Mouse (Mus musculus) CH12.LX (cell line): ENCODE results near the gene Wwp2. TPM values are rescaled to one million over a fixed set of nuclear protein-coding genes. Genes with fewer than 3 reads are reported as not detected.

Experiments used
- DNase-seq: peaks from one replicate; pipeline ENCODE4 v3.0.0-alpha.2; 2013; ENCODE audit errors: extremely low read depth
- H3K27ac ChIP-seq: 2 replicates; pipeline ENCODE4 v1.5.1; 2012; ENCODE audit warnings: low read depth, mild to moderate bottlenecking, control low read depth, moderate library complexity; ENCODE audit not compliant: insufficient read depth
- H3K27me3 ChIP-seq: replicated peaks from 2 replicates; pipeline ENCODE3; 2012; ENCODE audit warnings: inconsistent platforms
- H3K36me3 ChIP-seq, 2 experiments: replicated peaks in 1 of 2; 2 replicates each; pipeline versions ENCODE3 to v1.6.1; 2012; ENCODE audit warnings: inconsistent platforms in 1 of 2, low read length in 1 of 2, mild to moderate bottlenecking in 1 of 2, mixed read lengths in 1 of 2, moderate library complexity in 1 of 2; ENCODE audit not compliant: control insufficient read depth in 1 of 2, insufficient read depth in 1 of 2
- H3K4me1 ChIP-seq, 2 experiments: 2 replicates each; pipeline ENCODE4 v1.6.1; 2012; ENCODE audit warnings: inconsistent platforms in 1 of 2, moderate library complexity in 1 of 2; ENCODE audit not compliant: insufficient read depth in 2 of 2, control insufficient read depth in 1 of 2
- H3K4me2 ChIP-seq: 2 replicates; pipeline ENCODE4 v1.6.1; 2012; ENCODE audit warnings: low read depth, mild to moderate bottlenecking, control low read depth; ENCODE audit not compliant: poor library complexity, insufficient read depth, severe bottlenecking
- H3K4me3 ChIP-seq, 3 experiments: fragments of 150-350 bp in 1 of 3; sonication (generic) in 1 of 3; replicated peaks in 1 of 3; 2 replicates each; pipeline versions ENCODE3 to v1.5.1; 2011 to 2012; ENCODE audit warnings: low read depth in 2 of 3, low read length in 2 of 3, mild to moderate bottlenecking in 2 of 3, moderate library complexity in 2 of 3, control low read depth in 1 of 3, improper control_type of control experiment in 1 of 3, inconsistent platforms in 1 of 3, mixed read lengths in 1 of 3; ENCODE audit not compliant: poor library complexity in 1 of 3
- H3K79me2 ChIP-seq: replicated peaks from 2 replicates; pipeline ENCODE4 v1.6.1; 2012; ENCODE audit warnings: mild to moderate bottlenecking, moderate library complexity; ENCODE audit not compliant: control insufficient read depth, poor library complexity, insufficient read depth, severe bottlenecking; ENCODE audit errors: extremely low read depth
- H3K9ac ChIP-seq: 2 replicates; pipeline ENCODE4 v1.6.1; 2012; ENCODE audit warnings: low read depth, mild to moderate bottlenecking, control low read depth, moderate library complexity; ENCODE audit not compliant: insufficient read depth
- H3K9me3 ChIP-seq: replicated peaks from 2 replicates; pipeline ENCODE3; 2012; ENCODE audit warnings: low read length, inconsistent platforms, mixed read lengths
- CHD1 ChIP-seq: IDR thresholded peaks from 2 replicates; pipeline ENCODE4 v1.6.1; 2012; ENCODE audit warnings: low read depth, low read length, improper control_type of control experiment, inconsistent platforms
- CHD2 ChIP-seq: IDR thresholded peaks from 2 replicates; pipeline ENCODE4 v1.6.1; 2011; ENCODE audit warnings: low read length, improper control_type of control experiment
- CTCF ChIP-seq, 2 experiments: IDR thresholded peaks in 1 of 2; conservative IDR thresholded peaks in 1 of 2; 2 replicates each; pipeline ENCODE4 v1.5.1; 2011 to 2012; ENCODE audit warnings: low read depth in 2 of 2, low read length in 2 of 2, improper control_type of control experiment in 1 of 2, inconsistent platforms in 1 of 2, mild to moderate bottlenecking in 1 of 2, moderate library complexity in 1 of 2
- E2F4 ChIP-seq: IDR thresholded peaks from 2 replicates; pipeline ENCODE4 v1.6.1; 2011; ENCODE audit warnings: low read depth, low read length, improper control_type of control experiment; ENCODE audit not compliant: insufficient replicate concordance
- ELF1 ChIP-seq: IDR thresholded peaks from 2 replicates; pipeline ENCODE4 v1.6.1; 2014; ENCODE audit warnings: low read depth, mild to moderate bottlenecking, inconsistent platforms, low read length, improper control_type of control experiment
- EP300 ChIP-seq: IDR thresholded peaks from 2 replicates; pipeline ENCODE4 v1.6.1; 2011; ENCODE audit warnings: low read length, improper control_type of control experiment
- GABPA ChIP-seq: IDR thresholded peaks from 2 replicates; pipeline ENCODE4 v1.6.1; 2012; ENCODE audit warnings: low read depth, low read length, improper control_type of control experiment, inconsistent platforms; ENCODE audit not compliant: insufficient replicate concordance
- JUND ChIP-seq: conservative IDR thresholded peaks from 2 replicates; pipeline ENCODE4 v1.6.1; 2011; ENCODE audit warnings: low read depth, low read length, improper control_type of control experiment
- MAFK ChIP-seq: IDR thresholded peaks from 2 replicates; pipeline ENCODE4 v1.6.1; 2011; ENCODE audit warnings: low read length, improper control_type of control experiment; ENCODE audit not compliant: insufficient replicate concordance
- MAZ ChIP-seq: IDR thresholded peaks from 2 replicates; pipeline ENCODE4 v1.6.1; 2012; ENCODE audit warnings: low read depth, mild to moderate bottlenecking, inconsistent platforms, low read length, improper control_type of control experiment, moderate library complexity
- MEF2A ChIP-seq: IDR thresholded peaks from 2 replicates; pipeline ENCODE4 v1.6.1; 2014; ENCODE audit warnings: low read depth, mild to moderate bottlenecking, inconsistent platforms, low read length, improper control_type of control experiment, borderline replicate concordance
- MXI1 ChIP-seq: IDR thresholded peaks from 2 replicates; pipeline ENCODE4 v1.6.1; 2011; ENCODE audit warnings: mild to moderate bottlenecking, low read depth, low read length, improper control_type of control experiment
- MYC ChIP-seq: IDR thresholded peaks from 2 replicates; pipeline ENCODE4 v1.6.1; 2011; ENCODE audit warnings: low read depth, mild to moderate bottlenecking, improper control_type of control experiment, low read length
- NELFE ChIP-seq: IDR thresholded peaks from 2 replicates; pipeline ENCODE4 v1.6.1; 2011; ENCODE audit warnings: low read depth, low read length, improper control_type of control experiment
- NRF1 ChIP-seq: IDR thresholded peaks from 2 replicates; pipeline ENCODE4 v1.6.1; 2014; ENCODE audit warnings: low read depth, mild to moderate bottlenecking, inconsistent platforms, low read length, improper control_type of control experiment, moderate library complexity
- PAX5 ChIP-seq: IDR thresholded peaks from 2 replicates; pipeline ENCODE4 v1.6.1; 2012; ENCODE audit warnings: low read length, inconsistent platforms, mixed read lengths
- POLR2A ChIP-seq: IDR thresholded peaks from 2 replicates; pipeline ENCODE4 v1.6.1; 2011; ENCODE audit warnings: low read depth, mild to moderate bottlenecking, improper control_type of control experiment, low read length
- POLR2AphosphoS2 ChIP-seq: IDR thresholded peaks from 2 replicates; pipeline ENCODE4 v1.6.1; 2011; ENCODE audit warnings: low read depth, low read length, improper control_type of control experiment
- RAD21 ChIP-seq: IDR thresholded peaks from 2 replicates; pipeline ENCODE4 v1.6.1; 2011; ENCODE audit warnings: low read depth, mild to moderate bottlenecking, low read length, improper control_type of control experiment, moderate library complexity
- TCF12 ChIP-seq: IDR thresholded peaks from 2 replicates; pipeline ENCODE4 v1.6.1; 2014; ENCODE audit warnings: low read depth, mild to moderate bottlenecking, inconsistent platforms, low read length, improper control_type of control experiment
- UBTF ChIP-seq: IDR thresholded peaks from 2 replicates; pipeline ENCODE4 v1.6.1; 2012; ENCODE audit warnings: low read depth, mild to moderate bottlenecking, inconsistent platforms, low read length, improper control_type of control experiment, moderate library complexity
- ZC3H11A ChIP-seq: IDR thresholded peaks from 2 replicates; pipeline ENCODE4 v1.6.1; 2012; ENCODE audit warnings: low read depth, mild to moderate bottlenecking, inconsistent platforms, low read length, improper control_type of control experiment
- dilution Hi-C: fragments of 300-500 bp; cut with MboI; formaldehyde crosslinking; loops from 2 replicates; pipeline ENCODE4 v1.14.3; 2020; ENCODE audit warnings: low sequenced_read_pairs; ENCODE audit not compliant: extremely low pct_unique_long_range_greater_than_20kb, extremely low pct_ligation_motif_present
- in situ Hi-C: fragments of 300-500 bp; cut with MboI; formaldehyde crosslinking; loops from 3 replicates; pipeline ENCODE4 v1.14.3; 2019; ENCODE audit warnings: low sequenced_read_pairs, low pct_ligation_motif_present, low pct_unique_long_range_greater_than_20kb, mixed read lengths
- polyA plus RNA-seq: library from polyadenylated mRNA; unstranded; fragments of >175 nt; gene quantifications from 2 replicates; pipeline ENCODE4 v1.2.1, GENCODE M21; 2012; ENCODE audit warnings: low read depth; ENCODE audit not compliant: insufficient read length
- total RNA-seq, 2 experiments: library from RNA; depleted of rRNA; stranded (reverse); fragments of 300-350 nt in 1 of 2; fragments of >200 nt in 1 of 2; gene quantifications; 2 replicates each; pipeline ENCODE4 v1.2.3; 2012 to 2014

The Wwp2 gene
- total and polyA plus RNA-seq, 3 experiments = 13.5 to 30.3 (median 20.7) TPM

DNA sequence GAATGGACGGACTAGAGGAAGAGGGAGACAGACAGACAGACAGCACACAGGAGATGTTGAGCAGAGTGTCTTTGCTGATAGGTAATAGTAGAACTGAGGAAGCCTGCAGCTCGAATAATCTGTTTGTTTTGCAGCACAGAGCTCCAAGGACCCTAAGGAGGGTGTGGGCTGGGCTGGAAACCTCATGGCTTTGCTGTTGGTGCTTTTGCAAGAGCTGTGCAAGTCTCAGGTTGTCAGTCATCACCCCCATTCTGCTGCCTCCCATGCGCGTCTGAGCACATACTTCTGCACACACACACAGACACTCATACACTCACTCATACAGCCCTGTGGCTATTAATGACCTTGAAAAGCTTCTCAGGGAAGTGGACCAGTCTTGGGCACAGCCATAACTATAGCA, 101.3 kb downstream of the Wwp2 start:
- Histone ChIP-seq H3K4me1 (peaks cover 0 to 37% of the 10 kb centered on the region in 2 experiments; a peak in 2 of 4 replicates), H3K36me3 (peaks cover 25 to 83% of the 10 kb centered on the region in 2 experiments), H3K4me2 (no peak overlapping the region), H3K9me3 (no peaks in the 10 kb centered on the region), H3K27ac (no peak overlapping the region), H3K4me3 (no peak overlapping the region), H3K79me2 (no peaks in the 10 kb centered on the region), H3K27me3 (no peaks in the 10 kb centered on the region), H3K9ac (no peak overlapping the region)
- no peak for TF ChIP-seq CTCF (conservative IDR thresholded peaks at IDR 0.05 in 1 of 2, IDR thresholded peaks at IDR 0.05 in 1 of 2; ENCODE audit: low read depth in 2 of 2, low read length in 2 of 2)
- TF ChIP-seq JUND = no peak
- TF ChIP-seq NELFE = no peak
- TF ChIP-seq POLR2A = no peak
- TF ChIP-seq CHD1 = no peak
- TF ChIP-seq ZC3H11A = no peak
- no peak for TF ChIP-seq CHD2
- TF ChIP-seq MYC = no peak
- TF ChIP-seq GABPA = no peak
- no peak for TF ChIP-seq RAD21
- TF ChIP-seq UBTF = no peak
- no peak for TF ChIP-seq E2F4
- in situ Hi-C loops (no loop called here), dilution Hi-C loops (no loop called here)
- DNase-seq = no peak

DNA sequence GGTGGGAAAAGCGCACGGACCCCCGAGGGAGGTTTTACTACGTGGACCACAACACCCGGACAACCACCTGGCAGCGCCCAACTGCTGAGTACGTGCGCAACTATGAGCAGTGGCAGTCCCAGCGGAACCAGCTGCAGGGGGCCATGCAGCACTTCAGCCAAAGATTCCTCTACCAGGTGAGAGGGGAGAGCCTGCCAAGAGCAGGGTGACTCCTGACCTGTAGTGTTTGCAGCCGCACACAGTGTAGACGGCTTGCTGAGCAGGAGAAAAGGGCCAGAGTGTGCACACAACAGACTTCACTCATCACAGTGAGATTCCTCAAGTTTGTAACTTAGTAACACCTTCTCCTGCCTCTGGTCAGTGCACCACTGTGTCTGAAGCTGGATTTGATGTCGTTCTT, 104.5 kb downstream of the Wwp2 start:
- Histone ChIP-seq H3K79me2 (no peaks in the 10 kb centered on the region), H3K4me3 (no peak overlapping the region), H3K4me1 (peaks cover 0 to 29% of the 10 kb centered on the region in 2 experiments; a peak in 2 of 4 replicates), H3K9me3 (no peaks in the 10 kb centered on the region), H3K4me2 (no peak overlapping the region), H3K27ac (no peak overlapping the region)
- dilution Hi-C loops (no loop called here), in situ Hi-C loops (no loop called here)
- no peak for DNase-seq
- TF ChIP-seq RAD21 = no peak
- no peak for TF ChIP-seq GABPA
- TF ChIP-seq POLR2AphosphoS2 = no peak
- no peak for TF ChIP-seq MAFK
- TF ChIP-seq PAX5 = no peak
- TF ChIP-seq ELF1 = no peak
- no peak for TF ChIP-seq MXI1
- TF ChIP-seq TCF12 = no peak
- no peak for TF ChIP-seq NRF1
- TF ChIP-seq EP300 = no peak
- no peak for TF ChIP-seq MEF2A
- TF ChIP-seq UBTF = no peak
- no peak for TF ChIP-seq MAZ
- TF ChIP-seq, all 38 proteins: peak for 0
- Histone ChIP-seq H3K36me3 (peaks cover 22 to 87% of the 10 kb centered on the region in 2 experiments), H3K9ac (no peak overlapping the region), H3K27me3 (no peaks in the 10 kb centered on the region)
